ENCODE assay signal across 9 mouse cellular contexts in the genomic region with DNA sequence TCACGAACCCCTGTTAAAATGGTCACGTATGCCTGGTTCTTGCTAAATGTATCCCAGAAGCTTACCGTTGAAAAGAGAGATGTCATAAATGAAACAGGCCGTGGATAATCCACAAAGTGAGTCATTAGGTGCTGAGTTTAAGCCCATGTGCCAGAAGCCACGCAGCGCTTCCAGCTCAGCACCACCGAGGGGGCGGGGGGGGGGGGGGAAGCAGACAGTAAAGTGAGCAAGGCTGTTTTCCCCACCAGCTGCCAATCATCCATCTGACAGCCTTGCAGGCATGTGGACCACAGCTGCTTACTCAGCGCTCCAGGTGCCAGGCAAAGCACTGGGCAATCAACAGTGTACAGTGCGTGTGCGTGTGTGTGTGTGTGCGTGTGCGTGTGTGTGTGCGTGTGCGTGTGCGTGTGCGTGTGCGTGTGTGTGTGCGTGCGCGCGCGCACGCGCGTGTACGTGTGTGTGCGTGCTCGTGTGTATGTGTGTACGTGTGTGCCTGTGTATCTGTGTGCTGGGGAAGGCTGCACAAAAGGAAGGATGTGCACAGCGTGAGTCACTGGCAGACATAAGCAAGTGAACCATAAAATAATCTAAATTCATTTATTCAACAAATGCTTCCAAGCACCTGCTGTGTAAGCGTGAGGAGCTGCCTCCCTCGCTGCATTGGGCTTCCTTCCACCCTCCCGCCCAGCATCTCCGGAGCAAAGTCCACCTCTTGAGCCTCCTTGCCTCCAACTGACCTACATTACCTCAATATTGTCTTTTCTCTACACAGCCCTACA. TPM values are rescaled to one million over a fixed set of nuclear protein-coding genes. Genes with fewer than 3 reads are reported as not detected.
DNase-seq lines count a peak whose midpoint lies in the region; ATAC-seq and TF ChIP-seq lines count a peak whose summit lies in the region.
"Had no signal": no experiment of that assay in that cellular context is flagged by ENCODE, and none has a peak within 500 bp of the region (broad histone marks: within the 10 kb centered on the region; RNA-seq: fewer than 3 reads in every experiment).

No protein-coding gene starts in this region.

- no peaks in the 10 kb centered on the region for H3K4me1 ChIP-seq in lung, embryonic 14.5 days (ENCODE audit: insufficient read depth)
- H3K4me1 ChIP-seq in embryonic facial prominence, embryonic 13.5 days = peaks cover 42% of the 10 kb centered on the region
- peaks cover 29% of the 10 kb centered on the region for H3K4me1 ChIP-seq in hindbrain, embryonic 14.5 days (replicated peaks; ENCODE audit: control insufficient read depth, insufficient read depth, low read length)
- peaks cover 3% of the 10 kb centered on the region; the same call in 1 of the 2 replicates for H3K4me1 ChIP-seq in midbrain, postnatal 0 days (ENCODE audit: insufficient read depth, low read length)

- H3K4me2 ChIP-seq in lung, embryonic 14.5 days = no peak overlapping the region; the same call in 1 of the 2 replicates
- H3K4me2 ChIP-seq in embryonic facial prominence, embryonic 13.5 days = peak overlapping the region; percentile 45
- H3K4me2 ChIP-seq in hindbrain, embryonic 14.5 days (replicated peaks) = peak overlapping the region; percentile 39
- peak overlapping the region; percentile 37 for H3K4me2 ChIP-seq in midbrain, postnatal 0 days (ENCODE audit: low read depth, low read length, poor library complexity, severe bottlenecking)

- no peaks in the 10 kb centered on the region for H3K36me3 ChIP-seq in lung, embryonic 14.5 days (ENCODE audit: insufficient read depth)
- no peaks in the 10 kb centered on the region for H3K36me3 ChIP-seq in embryonic facial prominence, embryonic 13.5 days
- no peaks in the 10 kb centered on the region for H3K36me3 ChIP-seq in hindbrain, embryonic 14.5 days (replicated peaks; ENCODE audit: control insufficient read depth, insufficient read depth)
- H3K36me3 ChIP-seq in midbrain, postnatal 0 days (ENCODE audit: insufficient read depth, low read length) = no peaks in the 10 kb centered on the region

- no peak overlapping the region for H3K4me3 ChIP-seq in lung, embryonic 14.5 days (ENCODE audit: low read depth, low read length)
- H3K4me3 ChIP-seq in embryonic facial prominence, embryonic 13.5 days = peak overlapping the region; percentile 9; the same call in 1 of the 2 replicates
- no peak overlapping the region for H3K4me3 ChIP-seq in hindbrain, embryonic 14.5 days (replicated peaks; ENCODE audit: low read length)
- no peak overlapping the region for H3K4me3 ChIP-seq in midbrain, postnatal 0 days (ENCODE audit: low read depth, low read length)

- no peak overlapping the region for H3K9ac ChIP-seq in lung, embryonic 14.5 days
- no peak overlapping the region for H3K9ac ChIP-seq in embryonic facial prominence, embryonic 13.5 days
- H3K9ac ChIP-seq in hindbrain, embryonic 14.5 days = no peak overlapping the region
- H3K9ac ChIP-seq in midbrain, postnatal 0 days (replicated peaks; ENCODE audit: low read length, poor library complexity, severe bottlenecking) = no peak overlapping the region

- TF ChIP-seq CTCF in lung, embryonic 14.5 days (IDR thresholded peaks at IDR 0.05; ENCODE audit: low read depth) = no peak
- TF ChIP-seq CTCF in midbrain, postnatal 0 days (IDR thresholded peaks at IDR 0.05) = no peak

- WGBS in lung, embryonic 14.5 days = 58% methylated on average over 35 of the region's 35 CpGs
- WGBS in embryonic facial prominence, embryonic 13.5 days = 53% methylated on average over 35 of the region's 35 CpGs
- 57% methylated on average over 34 of the region's 35 CpGs for WGBS in hindbrain, embryonic 14.5 days
- WGBS in midbrain, postnatal 0 days = 60% methylated on average over 33 of the region's 35 CpGs

- H3K27me3 ChIP-seq in lung, embryonic 14.5 days (ENCODE audit: insufficient read depth, low read length) = peaks cover 28% of the 10 kb centered on the region
- H3K27me3 ChIP-seq in embryonic facial prominence, embryonic 13.5 days = peaks cover 35% of the 10 kb centered on the region
- peaks cover 4% of the 10 kb centered on the region; the same call in 1 of the 2 replicates for H3K27me3 ChIP-seq in hindbrain, embryonic 14.5 days (ENCODE audit: control insufficient read depth, insufficient read depth, low read length)
- peaks cover 8% of the 10 kb centered on the region; the same call in 1 of the 2 replicates for H3K27me3 ChIP-seq in midbrain, postnatal 0 days (ENCODE audit: insufficient read depth, low read length)

- DNase-seq in lung, embryonic 14.5 days = no peak
- no peak for DNase-seq in lung, postnatal 4 days
- no peak for DNase-seq in hindbrain, embryonic 14.5 days (ENCODE audit: low spot score)
- no peak for DNase-seq in midbrain, postnatal 0 days (ENCODE audit: low spot score)
- no peak for DNase-seq in thymus, adult 18-20 months
- DNase-seq in lung, postnatal 36 days = no peak

- H3K9me3 ChIP-seq in lung, embryonic 14.5 days (ENCODE audit: low read depth, low read length) = no peaks in the 10 kb centered on the region
- no peaks in the 10 kb centered on the region for H3K9me3 ChIP-seq in embryonic facial prominence, embryonic 13.5 days
- no peaks in the 10 kb centered on the region for H3K9me3 ChIP-seq in hindbrain, embryonic 14.5 days (ENCODE audit: control insufficient read depth, low read length)
- no peaks in the 10 kb centered on the region for H3K9me3 ChIP-seq in midbrain, postnatal 0 days (ENCODE audit: low read length)

- ATAC-seq in lung, embryonic 14.5 days (ENCODE audit: insufficient read depth) = peak; percentile 21; the same call in 1 of the 2 replicates
- no peak for ATAC-seq in embryonic facial prominence, embryonic 13.5 days (ENCODE audit: insufficient number of reproducible peaks, insufficient read depth, low FRiP score, low TSS enrichment, low read depth)
- ATAC-seq in hindbrain, embryonic 14.5 days (ENCODE audit: low FRiP score) = peak; percentile 46; the same call in 1 of the 2 replicates
- ATAC-seq in midbrain, postnatal 0 days (ENCODE audit: low FRiP score) = 0 out of 2 replicates have a peak, but pooled peaks have one; percentile 31
- ATAC-seq in granulocyte monocyte progenitor cell, adult 5-6 weeks (replicated peaks; ENCODE audit: poor library complexity, severe bottlenecking) = no peak

- no peak overlapping the region for H3K27ac ChIP-seq in lung, embryonic 14.5 days (ENCODE audit: low read depth)
- H3K27ac ChIP-seq in embryonic facial prominence, embryonic 13.5 days = no peak overlapping the region
- 0 out of 2 replicates have a peak overlapping the region, but pooled peaks have one; percentile 53 for H3K27ac ChIP-seq in hindbrain, embryonic 14.5 days
- H3K27ac ChIP-seq in midbrain, postnatal 0 days (ENCODE audit: low read depth, low read length) = no peak overlapping the region
- H3K27ac ChIP-seq: kidney, postnatal 0 days had no signal

RNA-seq across cellular contexts. Expression of a gene that starts 31.4 kb away (rescaled TPM):
- polyA plus RNA-seq in lung, embryonic 14.5 days (2014; fragmentation: Nextera tagmentation; extraction: Ambion mirVana) = 978 and 1,085 TPM in 2 replicates
- 1,049 and 1,157 TPM in 2 replicates for polyA plus RNA-seq in embryonic facial prominence, embryonic 13.5 days (2015; fragmentation: Nextera tagmentation; extraction: Ambion mirVana)
- 694 and 869 TPM in 2 replicates for polyA plus RNA-seq in hindbrain, embryonic 14.5 days (2014; fragmentation: Nextera tagmentation; extraction: Ambion mirVana)
- 903 and 1,541 TPM in 2 replicates for total RNA-seq in midbrain, postnatal 0 days (2014; rRNA removed)
- 889 and 977 TPM in 2 replicates for polyA plus RNA-seq in midbrain, postnatal 0 days (2015; fragmentation: Nextera tagmentation; extraction: Ambion mirVana)
- total RNA-seq in granulocyte monocyte progenitor cell, adult 5-6 weeks (2014; fragmentation: Nextera tagmentation) = 2,916 and 3,176 TPM in 2 replicates
- 2,043 and 3,376 TPM in 2 replicates for total RNA-seq in granulocyte monocyte progenitor cell, adult 5-6 weeks (2017)

RNA-seq across cellular contexts. Expression of a gene that starts 38.3 kb away (rescaled TPM):
- 12.1 and 13.1 TPM in 2 replicates for polyA plus RNA-seq in lung, embryonic 14.5 days (2014; fragmentation: Nextera tagmentation; extraction: Ambion mirVana)
- polyA plus RNA-seq in embryonic facial prominence, embryonic 13.5 days (2015; fragmentation: Nextera tagmentation; extraction: Ambion mirVana) = 17.1 and 18.2 TPM in 2 replicates
- polyA plus RNA-seq in hindbrain, embryonic 14.5 days (2014; fragmentation: Nextera tagmentation; extraction: Ambion mirVana) = 32.0 and 35.1 TPM in 2 replicates
- total RNA-seq in midbrain, postnatal 0 days (2014; rRNA removed) = 42.8 and 58.2 TPM in 2 replicates
- 27.1 and 29.4 TPM in 2 replicates for polyA plus RNA-seq in midbrain, postnatal 0 days (2015; fragmentation: Nextera tagmentation; extraction: Ambion mirVana)
- 6.5 and 8.7 TPM in 2 replicates for total RNA-seq in granulocyte monocyte progenitor cell, adult 5-6 weeks (2014; fragmentation: Nextera tagmentation)
- total RNA-seq in granulocyte monocyte progenitor cell, adult 5-6 weeks (2017) = 4.0 and 4.9 TPM in 2 replicates

Comparison
In these comparisons a context has a peak if more than half of its experiments do, and no peak if none do; other contexts are left out.
1. ATAC-seq: peak in lung, embryonic 14.5 days (single experiment), hindbrain, embryonic 14.5 days (single experiment) and midbrain, postnatal 0 days (single experiment); none in embryonic facial prominence, embryonic 13.5 days (single experiment) and granulocyte monocyte progenitor cell, adult 5-6 weeks (single experiment).